Mouse (Mus musculus) stomach, embryonic 14.5 days (tissue): ENCODE measurements around the gene Rnf145. TPM values are rescaled to one million over a fixed set of nuclear protein-coding genes. Genes with fewer than 3 reads are reported as not detected.

Source experiments
- ATAC-seq: fragments of 200-750 bp; cut with Nextera tagmentation; 2 replicates; pipeline ENCODE4 v1.8.0; 2017; ENCODE audit warnings: low read depth, moderate TSS enrichment; ENCODE audit not compliant: insufficient number of reproducible peaks, insufficient read depth, low FRiP score
- H3K27ac ChIP-seq: fragments of 300-500 bp; sonication (generic); 2 replicates; pipeline ENCODE4 v1.5.1; 2014; ENCODE audit warnings: mild to moderate bottlenecking, low read length, moderate library complexity, mixed read lengths
- H3K27me3 ChIP-seq: fragments of 300-500 bp; sonication (generic); 2 replicates; pipeline ENCODE4 v1.6.1; 2014; ENCODE audit warnings: low read length, control low read depth, mixed read lengths; ENCODE audit not compliant: control insufficient read depth, insufficient read depth
- H3K36me3 ChIP-seq: fragments of 300-500 bp; sonication (generic); 2 replicates; pipeline ENCODE4 v1.6.1; 2014; ENCODE audit warnings: mild to moderate bottlenecking, control low read depth, low read length, moderate library complexity, mixed read lengths; ENCODE audit not compliant: control insufficient read depth, insufficient read depth
- H3K4me1 ChIP-seq: fragments of 300-500 bp; sonication (generic); 2 replicates; pipeline ENCODE4 v1.6.1; 2014; ENCODE audit warnings: low read length, control low read depth, mixed read lengths; ENCODE audit not compliant: control insufficient read depth, insufficient read depth
- H3K4me2 ChIP-seq: fragments of 300-500 bp; sonication (generic); replicated peaks from 2 replicates; pipeline ENCODE4 v1.6.1; 2014; ENCODE audit warnings: low read depth, low read length, control low read depth
- H3K4me3 ChIP-seq: fragments of 300-500 bp; sonication (generic); 2 replicates; pipeline ENCODE4 v1.5.1; 2014; ENCODE audit warnings: low read depth, low read length, control low read depth
- H3K9ac ChIP-seq: fragments of 300-500 bp; sonication (generic); replicated peaks from 2 replicates; pipeline ENCODE4 v1.6.1; 2014; ENCODE audit warnings: low read depth, mild to moderate bottlenecking, control low read depth, low read length, moderate library complexity, mixed read lengths
- H3K9me3 ChIP-seq: fragments of 300-500 bp; sonication (generic); 2 replicates; pipeline ENCODE4 v1.6.1; 2016; ENCODE audit warnings: low read depth, low read length, control low read depth; ENCODE audit not compliant: control insufficient read depth
- WGBS: fragments of 180-500 bp; shearing (Covaris S2); extraction: QIAGEN DNeasy Blood & Tissue Kit; methylation state at CpG from one replicate; pipeline ENCODE4 v1.1.7; 2014; 5-methylcytosine and 5-hydroxymethylcytosine counted together
- microRNA-seq: library from miRNA; unstranded; fragments of <30 nt; microRNA quantifications from one replicate; pipeline ENCODE4, GENCODE M21; 2016
- polyA plus RNA-seq: library from polyadenylated mRNA; unstranded; fragments of >200 nt; fragmentation: Nextera tagmentation; extraction: Ambion mirVana; gene quantifications from 2 replicates; pipeline ENCODE4 v1.2.1, GENCODE M21; 2014

Gene Rnf145
- polyA plus RNA-seq, 1 experiment from 2014 or later = 84.7 TPM

GRCm38 (mm10) chr11:44606881-44607280, 88.1 kb downstream of the Rnf145 start:
- H3K36me3 ChIP-seq = no peaks in the 10 kb centered on the region
- H3K9me3 ChIP-seq = no peaks in the 10 kb centered on the region
- H3K4me1 ChIP-seq = peaks cover 5% of the 10 kb centered on the region
- H3K27ac ChIP-seq = no peak overlapping the region
- WGBS = 79% methylated on average over 8 of the region's 8 CpGs
- H3K4me3 ChIP-seq = no peak overlapping the region
- H3K4me2 ChIP-seq = no peak overlapping the region
- H3K9ac ChIP-seq = no peak overlapping the region
- ATAC-seq = no peak
- peaks cover 7% of the 10 kb centered on the region for H3K27me3 ChIP-seq

GRCm38 (mm10) chr11:44608646-44609045, 89.9 kb downstream of the Rnf145 start:
- H3K9ac ChIP-seq = no peak overlapping the region
- H3K36me3 ChIP-seq = no peaks in the 10 kb centered on the region
- no peak for ATAC-seq
- H3K9me3 ChIP-seq = no peaks in the 10 kb centered on the region
- no peak overlapping the region for H3K4me3 ChIP-seq
- H3K4me2 ChIP-seq = no peak overlapping the region
- 80% methylated on average over 11 of the region's 11 CpGs for WGBS
- H3K27ac ChIP-seq = no peak overlapping the region
- peaks cover 5% of the 10 kb centered on the region for H3K4me1 ChIP-seq
- peaks cover 25% of the 10 kb centered on the region for H3K27me3 ChIP-seq

DNA sequence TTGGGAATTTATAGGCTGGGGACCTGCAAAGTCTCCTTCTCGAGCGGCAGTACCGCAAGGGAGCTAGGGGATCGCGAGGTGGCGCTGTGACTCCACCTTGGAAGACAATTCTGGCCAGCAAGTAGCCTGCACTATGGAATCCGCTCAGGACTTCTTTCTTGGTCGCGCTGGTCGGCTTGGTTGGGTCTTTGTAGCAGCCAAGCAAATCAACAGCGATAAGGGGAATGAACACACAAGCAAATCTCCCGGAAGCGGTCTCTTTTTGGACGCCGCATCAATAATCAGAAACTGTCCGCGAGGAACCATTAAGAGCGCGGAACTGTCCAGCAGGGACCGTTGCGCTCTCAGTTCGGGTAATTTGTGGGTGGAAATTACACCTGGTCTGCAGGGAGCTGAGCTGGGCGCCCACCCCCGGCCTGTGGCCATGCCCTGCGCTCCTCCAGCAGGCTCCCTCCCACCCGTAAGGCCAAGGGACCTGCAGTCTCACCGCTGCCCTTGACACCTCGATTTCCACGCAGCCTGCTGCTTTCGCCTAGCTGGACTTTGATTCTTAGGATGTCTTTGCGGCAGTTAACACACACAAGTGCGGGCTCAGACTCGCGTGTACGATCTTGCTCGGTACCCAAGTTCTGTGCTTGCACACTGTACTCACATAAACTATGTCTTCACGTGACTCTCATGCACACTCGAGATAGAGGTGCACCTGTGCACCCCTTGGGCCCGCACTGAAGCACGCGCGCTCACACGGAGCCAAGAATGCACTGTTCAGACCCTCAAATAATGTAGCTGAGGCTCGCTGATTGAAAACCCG, 92.4 kb downstream of the Rnf145 start:
- WGBS = under 1% methylated on average over 45 of the region's 45 CpGs
- H3K9me3 ChIP-seq = no peaks in the 10 kb centered on the region
- no peaks in the 10 kb centered on the region for H3K36me3 ChIP-seq
- H3K4me3 ChIP-seq = peak overlapping the region; percentile 30
- peak overlapping the region; percentile 80 for H3K4me2 ChIP-seq
- H3K4me1 ChIP-seq = peaks cover 5% of the 10 kb centered on the region
- peaks cover 40% of the 10 kb centered on the region for H3K27me3 ChIP-seq
- no peak overlapping the region for H3K27ac ChIP-seq
- peak; percentile 60; the same call in 1 of the 2 replicates for ATAC-seq
- H3K9ac ChIP-seq = no peak overlapping the region

DNA sequence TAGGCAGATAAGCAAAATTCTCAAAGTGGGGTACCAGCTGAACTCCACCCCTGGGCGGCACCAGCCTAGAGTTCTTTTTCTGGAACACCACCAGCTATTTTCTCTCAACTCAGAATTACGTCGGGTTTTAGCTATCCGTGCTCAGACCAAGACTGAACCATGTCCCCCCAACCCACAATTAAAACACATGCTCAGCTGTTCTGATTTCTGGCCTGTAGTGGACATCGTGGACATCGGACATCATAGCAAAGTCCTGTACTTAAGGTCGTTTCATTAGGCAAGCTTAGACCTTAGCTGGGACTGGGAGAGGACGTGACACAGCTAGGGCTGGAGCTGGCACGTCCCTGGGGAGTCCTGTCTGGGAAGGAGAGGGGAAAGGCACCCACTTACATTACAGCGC, 93.4 kb downstream of the Rnf145 start:
- peaks cover 46% of the 10 kb centered on the region for H3K27me3 ChIP-seq
- no peak overlapping the region; the same call in 1 of the 2 replicates for H3K4me2 ChIP-seq
- no peak overlapping the region for H3K4me3 ChIP-seq
- H3K27ac ChIP-seq = no peak overlapping the region
- no peak for ATAC-seq
- H3K9ac ChIP-seq = no peak overlapping the region
- H3K36me3 ChIP-seq = no peaks in the 10 kb centered on the region
- 7% methylated on average over 10 of the region's 10 CpGs for WGBS
- peaks cover 9% of the 10 kb centered on the region for H3K4me1 ChIP-seq
- no peaks in the 10 kb centered on the region for H3K9me3 ChIP-seq

DNA sequence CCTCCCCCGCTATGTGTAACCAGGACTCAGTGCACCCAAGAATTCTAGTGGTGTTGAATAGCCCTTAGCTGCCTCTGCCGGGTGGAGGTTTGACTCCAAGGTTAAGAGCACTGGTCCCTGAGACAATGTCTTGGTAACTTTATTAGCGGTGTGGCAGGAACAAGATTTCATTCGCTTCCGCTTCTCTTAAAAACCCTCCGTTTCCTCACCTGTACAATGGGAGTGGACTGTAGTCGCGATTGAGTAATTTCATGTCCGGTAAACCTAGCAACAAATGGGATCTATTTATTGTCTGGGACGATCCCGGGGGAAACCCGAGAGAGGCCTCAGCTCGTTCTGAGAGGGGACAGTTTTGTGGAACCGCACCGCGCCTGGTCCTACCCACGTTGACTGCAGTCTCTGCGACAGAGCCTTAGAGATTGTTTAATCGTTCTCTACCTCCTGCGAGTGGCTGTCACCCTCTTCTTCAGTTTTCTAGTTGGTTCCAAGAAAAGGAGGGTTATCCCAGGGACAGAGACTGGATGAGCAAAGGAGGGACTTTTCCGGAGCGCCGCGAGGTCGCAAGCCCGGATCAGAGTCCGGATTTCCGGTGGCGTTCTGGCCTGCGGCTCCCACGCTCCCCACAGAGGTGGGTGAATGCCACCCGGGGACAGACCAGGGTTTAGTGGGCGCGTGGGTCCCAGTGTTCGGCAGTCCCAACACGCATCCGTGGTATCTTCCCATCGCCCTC, 94.1 kb downstream of the Rnf145 start:
- peaks cover 9% of the 10 kb centered on the region for H3K4me1 ChIP-seq
- peaks cover 46% of the 10 kb centered on the region for H3K27me3 ChIP-seq
- H3K9ac ChIP-seq = peak overlapping the region; percentile 14; the same call in 1 of the 2 replicates
- H3K9me3 ChIP-seq = no peaks in the 10 kb centered on the region
- H3K4me3 ChIP-seq = peak overlapping the region; percentile 26
- no peak for ATAC-seq
- H3K27ac ChIP-seq = no peak overlapping the region
- WGBS = 3% methylated on average over 38 of the region's 38 CpGs
- no peaks in the 10 kb centered on the region for H3K36me3 ChIP-seq
- H3K4me2 ChIP-seq = peak overlapping the region; percentile 46

GRCm38 (mm10) chr11:44613411-44614180, 94.8 kb downstream of the Rnf145 start:
- 9% methylated on average over 14 of the region's 14 CpGs for WGBS
- peak overlapping the region; percentile 26 for H3K4me3 ChIP-seq
- H3K9me3 ChIP-seq = no peaks in the 10 kb centered on the region
- H3K4me2 ChIP-seq = peak overlapping the region; percentile 46
- peaks cover 9% of the 10 kb centered on the region for H3K4me1 ChIP-seq
- ATAC-seq = no peak
- peaks cover 46% of the 10 kb centered on the region for H3K27me3 ChIP-seq
- no peaks in the 10 kb centered on the region for H3K36me3 ChIP-seq
- H3K27ac ChIP-seq = no peak overlapping the region
- H3K9ac ChIP-seq = 0 out of 2 replicates have a peak overlapping the region, but pooled peaks have one; percentile 14

Small RNA genes lying within 50 kb of the gene (microRNA-seq; reads per million reads assigned to microRNA genes)
- gene Gm22121 = not detected

Other genes starting within 250 kb of the Rnf145 start
- gene Il12b, start 118.9 kb upstream of the Rnf145 start, polyA plus RNA-seq = not detected in 2 replicates
- 61.9 and 62.0 TPM in 2 replicates for gene Ublcp1, start 48.5 kb upstream of the Rnf145 start, polyA plus RNA-seq
- gene Ebf1, start 98.4 kb downstream of the Rnf145 start, polyA plus RNA-seq = 13.3 and 15.9 TPM in 2 replicates